Mouse (Mus musculus): ENCODE measurements around the gene Fxyd6.

The Fxyd6 gene

GRCm38 (mm10) chr9:45370117-45370561 lies at the start of gene Fxyd6:
TSS of gene Fxyd6 (plus strand) at chr9:45370185.
- peak; percentile 46 for DNase-seq

GRCm38 (mm10) chr9:45321465-45321864 lies 48.5 kb upstream of the Fxyd6 start:
- no peak for DNase-seq

GRCm38 (mm10) chr9:45321946-45322430 lies 48.0 kb upstream of the Fxyd6 start:
- no peak for DNase-seq

- DNase-seq: no peak
Measured at GRCm38 (mm10) chr9:45326390-45326789, 43.6 kb upstream of the Fxyd6 start.

GRCm38 (mm10) chr9:45328263-45328662 lies 41.7 kb upstream of the Fxyd6 start:
- DNase-seq: no peak

- no peak for DNase-seq
Measured at GRCm38 (mm10) chr9:45329577-45329976, 40.4 kb upstream of the Fxyd6 start.

- no peak for DNase-seq
Measured at GRCm38 (mm10) chr9:45337406-45337805, 32.6 kb upstream of the Fxyd6 start.

GRCm38 (mm10) chr9:45343066-45343465 lies 26.9 kb upstream of the Fxyd6 start:
- DNase-seq: no peak

GRCm38 (mm10) chr9:45345516-45345915 lies 24.5 kb upstream of the Fxyd6 start:
- peak; percentile 25 for DNase-seq

- DNase-seq: no peak
Measured at GRCm38 (mm10) chr9:45346276-45346675, 23.7 kb upstream of the Fxyd6 start.

GRCm38 (mm10) chr9:45348560-45348959 lies 21.4 kb upstream of the Fxyd6 start:
- no peak for DNase-seq

- DNase-seq: no peak
Measured at GRCm38 (mm10) chr9:45349181-45349580, 20.8 kb upstream of the Fxyd6 start.

- DNase-seq: no peak
Measured at GRCm38 (mm10) chr9:45349851-45350250, 20.1 kb upstream of the Fxyd6 start.

- no peak for DNase-seq
Measured at GRCm38 (mm10) chr9:45355192-45355591, 14.8 kb upstream of the Fxyd6 start.

- no peak for DNase-seq
Measured at GRCm38 (mm10) chr9:45358356-45358755, 11.6 kb upstream of the Fxyd6 start.

GRCm38 (mm10) chr9:45362051-45362461 lies 7.9 kb upstream of the Fxyd6 start:
- no peak for DNase-seq

- no peak for DNase-seq
Measured at GRCm38 (mm10) chr9:45363639-45364214, 6.3 kb upstream of the Fxyd6 start.

- no peak for DNase-seq
Measured at GRCm38 (mm10) chr9:45367716-45368115, 2.3 kb upstream of the Fxyd6 start.

- DNase-seq: no peak
Measured at GRCm38 (mm10) chr9:45368341-45368901, 1.6 kb upstream of the Fxyd6 start.

- DNase-seq: no peak
Measured at GRCm38 (mm10) chr9:45370616-45371336, 791 bp downstream of the Fxyd6 start.

GRCm38 (mm10) chr9:45371337-45371707 lies 1.3 kb downstream of the Fxyd6 start:
- DNase-seq: no peak

GRCm38 (mm10) chr9:45373896-45374295 lies 3.9 kb downstream of the Fxyd6 start:
- no peak for DNase-seq

GRCm38 (mm10) chr9:45374988-45375502 lies 5.1 kb downstream of the Fxyd6 start:
- no peak for DNase-seq

- no peak for DNase-seq
Measured at GRCm38 (mm10) chr9:45376427-45376826, 6.4 kb downstream of the Fxyd6 start.

All from lung, postnatal 10 days (tissue).